Mouse (Mus musculus) urinary bladder, postnatal 14 days (tissue): ENCODE data around the gene Tjp1.

Experiments used
- DNase-seq: peaks from one replicate; pipeline ENCODE4 v3.0.0; 2021; ENCODE audit warnings: low spot score

Tjp1 gene

DNA sequence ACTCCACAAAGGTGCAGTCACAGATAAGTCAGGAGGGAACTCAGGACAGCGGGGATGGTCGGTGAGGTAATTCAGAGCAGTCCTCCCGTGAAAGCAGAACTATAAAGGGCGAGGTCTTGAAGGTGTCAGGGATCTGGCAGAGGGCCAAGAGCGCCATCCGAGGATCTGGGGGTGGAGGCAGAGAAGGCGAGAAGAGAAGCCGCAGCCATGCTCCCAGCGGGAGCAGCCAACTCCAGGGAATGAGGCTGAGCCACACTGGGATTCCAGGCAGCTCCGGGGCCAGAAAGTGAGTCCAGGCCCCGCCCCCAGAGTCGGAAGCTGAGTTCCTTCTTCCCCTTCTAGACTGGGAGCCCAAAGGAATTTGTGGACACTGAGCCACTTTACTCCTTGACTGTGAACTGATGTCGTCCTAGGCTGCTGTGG lies 41.3 kb downstream of the Tjp1 start:
- peak; percentile 47 for DNase-seq

- DNase-seq, result no peak
These were observed 43.3 kb downstream of the Tjp1 start for GRCm38 (mm10) chr7:65484170-65484778.

GRCm38 (mm10) chr7:65482216-65482615 lies 45.4 kb downstream of the Tjp1 start:
- no peak for DNase-seq

GRCm38 (mm10) chr7:65472048-65472447 lies 55.5 kb downstream of the Tjp1 start:
- DNase-seq, result no peak

DNA sequence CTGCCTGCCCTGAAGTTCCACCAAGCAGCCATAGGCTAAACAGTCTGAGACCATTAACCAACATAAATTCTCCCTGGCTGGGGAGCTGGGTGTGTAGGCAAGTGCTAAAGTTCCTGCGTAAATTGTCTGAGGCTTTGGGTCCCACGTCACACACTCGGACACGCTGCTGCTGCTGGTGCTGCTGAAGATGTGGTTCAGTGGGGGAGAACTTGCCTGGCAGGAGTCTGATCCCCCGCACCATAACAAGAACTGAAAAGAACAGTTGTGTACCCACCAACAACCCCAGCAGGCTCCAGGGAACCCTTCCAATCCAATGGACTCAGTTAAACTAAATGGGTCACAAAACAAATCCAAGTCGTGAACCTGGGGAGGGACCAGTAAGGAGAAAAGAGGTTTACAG lies 56.2 kb downstream of the Tjp1 start:
- no peak for DNase-seq

- no peak for DNase-seq
These were observed 57.4 kb downstream of the Tjp1 start for GRCm38 (mm10) chr7:65470214-65470613.

DNA sequence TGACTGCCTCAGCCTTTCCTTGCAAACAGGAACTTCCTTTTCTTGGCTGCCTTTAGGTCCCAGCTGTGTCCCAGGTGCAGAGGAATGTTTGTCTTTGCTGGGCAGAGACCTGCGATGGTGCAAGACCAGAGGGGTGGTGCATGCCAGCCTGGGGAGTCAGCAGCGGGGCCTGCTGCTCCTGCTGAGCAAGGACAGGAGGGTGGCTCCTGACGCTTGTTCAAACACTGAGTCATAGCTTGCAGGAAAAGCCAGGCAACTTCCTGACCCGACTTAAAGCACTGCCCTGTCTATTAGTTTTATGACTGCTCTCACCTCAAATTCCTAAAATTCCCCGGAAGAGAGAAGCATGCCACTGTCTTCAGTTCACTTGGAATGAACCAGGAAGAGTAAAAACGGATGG lies 57.9 kb downstream of the Tjp1 start:
- peak; percentile 84 for DNase-seq

GRCm38 (mm10) chr7:65468191-65468590 lies 59.4 kb downstream of the Tjp1 start:
- peak; percentile 48 for DNase-seq

DNA sequence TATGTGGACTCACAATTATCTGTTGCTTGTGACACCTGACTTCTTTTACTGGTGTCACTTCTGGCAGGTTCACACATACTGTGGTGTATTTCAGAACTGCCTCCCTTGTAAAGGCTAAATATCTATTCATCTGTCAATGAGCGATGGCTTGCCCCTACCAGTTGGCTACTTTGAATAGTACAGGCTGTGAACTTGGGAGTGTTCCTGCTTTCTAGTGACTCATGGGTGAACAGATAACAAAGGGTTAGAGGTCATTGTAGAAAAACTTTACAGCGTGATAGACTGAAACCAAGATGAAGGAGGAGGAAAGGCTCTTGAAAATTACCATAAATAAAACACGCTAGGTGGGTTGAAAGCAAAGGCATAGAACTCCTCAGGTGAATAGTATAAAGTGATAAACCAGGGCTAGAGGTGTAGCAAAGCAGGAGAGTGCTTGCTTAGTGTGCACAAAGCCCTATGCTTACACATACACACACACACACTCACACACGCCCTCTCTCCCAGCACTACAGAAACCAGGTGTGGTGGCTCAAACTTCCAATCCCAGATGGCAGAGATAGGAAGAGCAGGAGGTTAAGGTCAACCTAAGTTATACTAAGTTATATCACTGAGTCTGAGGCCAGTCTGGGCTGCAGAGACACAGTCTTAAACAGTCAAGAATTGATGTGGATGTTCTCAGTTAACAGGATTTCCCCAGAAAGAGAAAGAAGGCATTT lies 60.1 kb downstream of the Tjp1 start:
- no peak for DNase-seq

- no peak for DNase-seq
These were observed 61.4 kb downstream of the Tjp1 start for GRCm38 (mm10) chr7:65466137-65466536.

- no peak for DNase-seq
These were observed 63.0 kb downstream of the Tjp1 start for GRCm38 (mm10) chr7:65464518-65465037.

GRCm38 (mm10) chr7:65463438-65463837 lies 64.1 kb downstream of the Tjp1 start:
- no peak for DNase-seq

DNA sequence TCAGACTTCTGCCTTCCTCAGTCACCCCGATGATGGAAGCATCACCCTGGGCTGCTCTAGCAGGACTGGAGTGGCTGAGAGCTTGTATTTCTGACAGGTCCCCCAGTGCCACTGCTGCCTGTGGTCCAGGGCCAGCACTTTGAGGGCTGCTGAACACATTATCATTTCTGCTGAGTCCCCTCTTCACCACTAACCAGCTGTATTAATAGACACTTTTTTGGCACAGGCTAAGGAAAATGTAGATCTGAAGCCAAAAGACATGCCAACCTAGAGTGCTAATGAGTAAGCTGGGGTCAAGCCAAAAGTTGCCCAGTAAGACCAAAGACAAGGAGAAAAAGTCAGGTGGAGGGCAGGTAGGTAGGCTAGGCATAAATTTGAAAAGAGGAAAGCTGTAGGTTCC lies 66.2 kb downstream of the Tjp1 start:
- no peak for DNase-seq

GRCm38 (mm10) chr7:65460196-65460595 lies 67.4 kb downstream of the Tjp1 start:
- no peak for DNase-seq

- no peak for DNase-seq
These were observed 71.5 kb downstream of the Tjp1 start for GRCm38 (mm10) chr7:65456031-65456430.

- DNase-seq, result no peak
These were observed 72.4 kb downstream of the Tjp1 start for GRCm38 (mm10) chr7:65455208-65455607.

GRCm38 (mm10) chr7:65454269-65454668 lies 73.3 kb downstream of the Tjp1 start:
- DNase-seq, result no peak

DNA sequence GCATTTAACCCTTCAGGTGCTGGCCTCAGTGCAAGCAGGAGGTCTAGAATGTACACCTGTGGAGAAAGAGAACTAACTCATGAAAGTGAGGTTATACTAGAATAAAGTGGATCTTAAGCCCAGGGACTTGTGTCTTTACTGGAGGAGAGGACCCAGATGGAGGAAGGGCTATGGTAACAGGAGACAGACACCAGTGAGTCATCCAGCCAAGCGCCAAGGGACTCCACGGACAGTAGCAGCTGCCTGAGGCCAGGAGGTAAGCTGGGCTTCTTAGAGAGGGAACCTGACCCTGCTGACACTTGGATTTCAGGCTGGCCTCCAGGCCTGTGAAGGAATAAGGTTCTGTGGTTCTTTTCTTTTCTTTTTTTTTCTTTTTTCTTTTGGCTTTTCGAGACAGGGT lies 75.3 kb downstream of the Tjp1 start:
- no peak for DNase-seq

GRCm38 (mm10) chr7:65450158-65450557 lies 77.4 kb downstream of the Tjp1 start:
- DNase-seq, result no peak

DNA sequence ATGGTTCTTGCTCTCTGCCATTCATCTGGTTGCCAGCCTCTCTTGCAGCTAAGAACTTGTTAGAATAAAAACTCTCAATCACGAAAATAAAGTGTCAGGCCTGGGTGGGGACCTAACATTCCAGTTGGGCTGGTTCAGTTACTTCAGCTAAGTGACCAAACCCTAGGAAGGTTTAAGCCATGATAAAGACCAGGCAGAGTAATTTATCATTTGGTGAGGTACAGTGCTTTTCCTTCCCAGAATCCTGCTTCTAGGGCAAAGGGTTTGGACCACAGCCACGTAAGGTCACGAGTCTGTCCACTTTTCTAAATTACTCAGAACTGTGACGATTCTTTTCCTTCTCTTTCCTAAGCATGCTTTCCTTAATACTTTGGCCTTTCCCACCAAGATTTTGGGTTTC lies 86.1 kb downstream of the Tjp1 start:
- DNase-seq, result peak; percentile 22

DNA sequence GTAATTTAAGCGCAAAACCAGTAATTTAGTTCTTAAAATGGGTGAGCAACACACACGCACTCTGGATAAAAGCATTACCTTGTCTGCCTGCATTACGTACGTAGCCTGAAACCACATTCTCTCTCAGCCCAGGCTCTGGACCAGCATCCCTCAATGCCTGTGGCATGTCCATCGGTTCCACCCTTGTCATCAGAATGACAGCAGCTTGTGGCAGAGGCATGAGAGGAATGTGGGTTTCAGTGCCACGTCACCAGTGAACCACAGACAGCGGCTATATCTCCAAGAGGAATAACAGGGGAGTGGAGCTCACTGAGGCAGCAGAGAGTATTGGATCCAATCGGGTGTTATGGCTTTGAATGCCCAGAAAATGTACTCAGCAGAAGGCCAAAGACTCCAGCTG lies 88.1 kb downstream of the Tjp1 start:
- no peak for DNase-seq

GRCm38 (mm10) chr7:65438146-65438545 lies 89.4 kb downstream of the Tjp1 start:
- no peak for DNase-seq

GRCm38 (mm10) chr7:65436921-65437320 lies 90.7 kb downstream of the Tjp1 start:
- DNase-seq, result no peak
